Mouse (Mus musculus) ES-Bruce4 (cell line): ENCODE results near the gene Palm3.
A peak's percentile ranks its signal among the peaks of the same experiment; 100 is the strongest.

Source experiments
- CTCF ChIP-seq: IDR thresholded peaks from one replicate; pipeline ENCODE4 v1.8.1; 2011; ENCODE audit warnings: low read depth, low read length
- POLR2A ChIP-seq: IDR thresholded peaks from one replicate; pipeline ENCODE4 v1.8.1; 2011; ENCODE audit warnings: low read length; ENCODE audit not compliant: insufficient read depth

- TF ChIP-seq CTCF, result peak; percentile 56
- TF ChIP-seq POLR2A, result no peak
Measured at GRCm38 (mm10) chr8:84059226-84059625, 38.0 kb downstream of the Palm3 start.
